Mouse (Mus musculus): ENCODE measurements around the gene Epha8. TPM values are rescaled to one million over a fixed set of nuclear protein-coding genes. Genes with fewer than 3 reads are reported as not detected.

Epha8 gene
- polyA plus RNA-seq, 1 experiment from 2014 or later, result 0.29 TPM

GRCm38 (mm10) chr4:136916359-136917164 is 40.1 kb downstream of the Epha8 start:
- Histone ChIP-seq H3K36me3 (no peaks in the 10 kb centered on the region), H3K27me3 (ENCODE audit: low read depth, poor library complexity, severe bottlenecking) (peaks cover 39% of the 10 kb centered on the region), H3K4me3 (no peak overlapping the region), H3K4me1 (peaks cover 5% of the 10 kb centered on the region), H3K9me3 (replicated peaks) (no peaks in the 10 kb centered on the region), H3K27ac (no peak overlapping the region)
- no peak for DNase-seq (ENCODE audit: low spot score)
- WGBS, result 75% methylated on average over 20 of the region's 20 CpGs

GRCm38 (mm10) chr4:136912841-136913240 is 43.8 kb downstream of the Epha8 start:
- H3K27ac ChIP-seq, result no peak overlapping the region
- no peaks in the 10 kb centered on the region for H3K36me3 ChIP-seq
- no peak for DNase-seq (ENCODE audit: low spot score)
- H3K9me3 ChIP-seq (replicated peaks), result no peaks in the 10 kb centered on the region
- peaks cover 68% of the 10 kb centered on the region for H3K27me3 ChIP-seq (ENCODE audit: low read depth, poor library complexity, severe bottlenecking)
- H3K4me3 ChIP-seq, result no peak overlapping the region
- peaks cover 12% of the 10 kb centered on the region for H3K4me1 ChIP-seq
- WGBS, result 13% methylated on average over 9 of the region's 9 CpGs

- peaks cover 73% of the 10 kb centered on the region for H3K27me3 ChIP-seq (ENCODE audit: low read depth, poor library complexity, severe bottlenecking)
- no peak for DNase-seq (ENCODE audit: low spot score)
- H3K36me3 ChIP-seq, result no peaks in the 10 kb centered on the region
- no peaks in the 10 kb centered on the region for H3K9me3 ChIP-seq (replicated peaks)
- H3K4me1 ChIP-seq, result peaks cover 12% of the 10 kb centered on the region
- no peak overlapping the region for H3K27ac ChIP-seq
- 0 out of 2 replicates have a peak overlapping the region, but pooled peaks have one; percentile 13 for H3K4me3 ChIP-seq
- WGBS, result 39% methylated on average over 9 of the region's 9 CpGs
Measured at GRCm38 (mm10) chr4:136911804-136912203, 44.8 kb downstream of the Epha8 start.

GRCm38 (mm10) chr4:136911211-136911646 is 45.4 kb downstream of the Epha8 start:
- WGBS, result 3% methylated on average over 17 of the region's 17 CpGs
- no peaks in the 10 kb centered on the region for H3K9me3 ChIP-seq (replicated peaks)
- H3K27ac ChIP-seq, result no peak overlapping the region
- H3K36me3 ChIP-seq, result no peaks in the 10 kb centered on the region
- H3K4me1 ChIP-seq, result peaks cover 12% of the 10 kb centered on the region
- 0 out of 2 replicates have a peak overlapping the region, but pooled peaks have one; percentile 13 for H3K4me3 ChIP-seq
- peaks cover 74% of the 10 kb centered on the region for H3K27me3 ChIP-seq (ENCODE audit: low read depth, poor library complexity, severe bottlenecking)
- DNase-seq (ENCODE audit: low spot score), result no peak

GRCm38 (mm10) chr4:136907809-136908208 is 48.8 kb downstream of the Epha8 start:
- Histone ChIP-seq H3K4me1 (peaks cover 16% of the 10 kb centered on the region), H3K9me3 (replicated peaks) (no peaks in the 10 kb centered on the region), H3K27me3 (ENCODE audit: low read depth, poor library complexity, severe bottlenecking) (peaks cover 90% of the 10 kb centered on the region), H3K36me3 (no peaks in the 10 kb centered on the region), H3K4me3 (no peak overlapping the region), H3K27ac (no peak overlapping the region)
- no peak for DNase-seq (ENCODE audit: low spot score)

- Histone ChIP-seq H3K36me3 (no peaks in the 10 kb centered on the region), H3K4me3 (no peak overlapping the region), H3K9me3 (replicated peaks) (no peaks in the 10 kb centered on the region), H3K27me3 (ENCODE audit: low read depth, poor library complexity, severe bottlenecking) (peaks cover 89% of the 10 kb centered on the region), H3K27ac (no peak overlapping the region), H3K4me1 (peaks cover 16% of the 10 kb centered on the region)
- peak; percentile 81 for DNase-seq (ENCODE audit: low spot score)
- 16% methylated on average over 7 of the region's 7 CpGs for WGBS
Measured at GRCm38 (mm10) chr4:136907033-136907432, 49.6 kb downstream of the Epha8 start.

GRCm38 (mm10) chr4:136904767-136905539 is 51.7 kb downstream of the Epha8 start:
- 2% methylated on average over 23 of the region's 23 CpGs for WGBS
- Histone ChIP-seq H3K4me3 (no peak overlapping the region), H3K9me3 (replicated peaks) (no peaks in the 10 kb centered on the region), H3K36me3 (no peaks in the 10 kb centered on the region), H3K27me3 (ENCODE audit: low read depth, poor library complexity, severe bottlenecking) (peaks cover 69% of the 10 kb centered on the region), H3K27ac (no peak overlapping the region), H3K4me1 (0 out of 2 replicates have a peak, but pooled peaks cover 4% of the 10 kb centered on the region)
- DNase-seq (ENCODE audit: low spot score), result no peak

- no peak overlapping the region for H3K4me3 ChIP-seq
- no peaks in the 10 kb centered on the region for H3K9me3 ChIP-seq (replicated peaks)
- H3K27me3 ChIP-seq (ENCODE audit: low read depth, poor library complexity, severe bottlenecking), result peaks cover 72% of the 10 kb centered on the region
- H3K4me1 ChIP-seq, result peaks cover 6% of the 10 kb centered on the region
- no peak for DNase-seq (ENCODE audit: low spot score)
- no peaks in the 10 kb centered on the region for H3K36me3 ChIP-seq
- WGBS, result 67% methylated on average over 7 of the region's 7 CpGs
- no peak overlapping the region for H3K27ac ChIP-seq
Measured at GRCm38 (mm10) chr4:136899154-136899553, 57.5 kb downstream of the Epha8 start.

GRCm38 (mm10) chr4:136898637-136899036 is 58.0 kb downstream of the Epha8 start, which contains the start of gene C1qa:
Gene C1qa, minus strand, starts transcription at chr4:136898803.
- 79% methylated on average over 9 of the region's 9 CpGs for WGBS
- Histone ChIP-seq H3K4me1 (peaks cover 8% of the 10 kb centered on the region), H3K4me3 (no peak within 1 kb of the TSS), H3K36me3 (no peaks in the 10 kb centered on the region), H3K27ac (no peak within 1 kb of the TSS), H3K27me3 (ENCODE audit: low read depth, poor library complexity, severe bottlenecking) (peaks cover 72% of the 10 kb centered on the region), H3K9me3 (replicated peaks) (no peaks in the 10 kb centered on the region)
- DNase-seq (ENCODE audit: low spot score), result no peak

GRCm38 (mm10) chr4:136898084-136898598 is 58.5 kb downstream of the Epha8 start:
- Histone ChIP-seq H3K4me1 (peaks cover 8% of the 10 kb centered on the region), H3K36me3 (no peaks in the 10 kb centered on the region), H3K4me3 (no peak overlapping the region), H3K27ac (no peak overlapping the region), H3K9me3 (replicated peaks) (no peaks in the 10 kb centered on the region), H3K27me3 (ENCODE audit: low read depth, poor library complexity, severe bottlenecking) (peaks cover 74% of the 10 kb centered on the region)
- 82% methylated on average over 9 of the region's 9 CpGs for WGBS
- DNase-seq (ENCODE audit: low spot score), result no peak

GRCm38 (mm10) chr4:136896461-136896860 is 60.2 kb downstream of the Epha8 start:
- Histone ChIP-seq H3K4me1 (peaks cover 8% of the 10 kb centered on the region), H3K36me3 (no peaks in the 10 kb centered on the region), H3K9me3 (replicated peaks) (no peaks in the 10 kb centered on the region), H3K4me3 (no peak overlapping the region), H3K27me3 (ENCODE audit: low read depth, poor library complexity, severe bottlenecking) (peaks cover 80% of the 10 kb centered on the region), H3K27ac (no peak overlapping the region)
- DNase-seq (ENCODE audit: low spot score), result no peak
- 31% methylated on average over 10 of the region's 10 CpGs for WGBS

- Histone ChIP-seq H3K27me3 (ENCODE audit: low read depth, poor library complexity, severe bottlenecking) (peaks cover 86% of the 10 kb centered on the region), H3K36me3 (no peaks in the 10 kb centered on the region), H3K27ac (no peak overlapping the region), H3K9me3 (replicated peaks) (no peaks in the 10 kb centered on the region), H3K4me1 (peaks cover 8% of the 10 kb centered on the region), H3K4me3 (0 out of 2 replicates have a peak overlapping the region, but pooled peaks have one; percentile 15)
- 7% methylated on average over 14 of the region's 15 CpGs for WGBS
- no peak for DNase-seq (ENCODE audit: low spot score)
Measured at GRCm38 (mm10) chr4:136895861-136896260, 60.8 kb downstream of the Epha8 start.

GRCm38 (mm10) chr4:136894821-136895220 is 61.8 kb downstream of the Epha8 start:
- Histone ChIP-seq H3K27ac (no peak overlapping the region), H3K36me3 (no peaks in the 10 kb centered on the region), H3K27me3 (ENCODE audit: low read depth, poor library complexity, severe bottlenecking) (peaks cover 94% of the 10 kb centered on the region), H3K9me3 (replicated peaks) (no peaks in the 10 kb centered on the region), H3K4me3 (no peak overlapping the region), H3K4me1 (peaks cover 8% of the 10 kb centered on the region)
- WGBS, result 73% methylated on average over 4 of the region's 4 CpGs
- no peak for DNase-seq (ENCODE audit: low spot score)

All from limb, embryonic 10.5 days (tissue).